Mouse (Mus musculus) heart, adult 2 months (tissue): Measurements from ENCODE around the gene Hist3h2a. TPM values are rescaled to one million over a fixed set of nuclear protein-coding genes. Genes with fewer than 3 reads are reported as not detected.

Experiments
- DNase-seq, 2 experiments: peaks; one replicate each; pipeline ENCODE4 v3.0.0; 2021
- H3K27ac ChIP-seq: fragments of 200-600 bp; 2 replicates; pipeline ENCODE4 v1.8.1; 2022
- H3K27me3 ChIP-seq: fragments of 200-500 bp; 2 replicates; pipeline ENCODE4 v1.6.1; 2012; ENCODE audit warnings: mild to moderate bottlenecking, low read length, inconsistent platforms, mixed read lengths; ENCODE audit not compliant: control insufficient read depth, insufficient read depth
- H3K36me3 ChIP-seq: fragments of 200-500 bp; 2 replicates; pipeline ENCODE4 v1.6.1; 2012; ENCODE audit warnings: low read length, inconsistent platforms; ENCODE audit not compliant: control insufficient read depth, insufficient read depth
- H3K4me1 ChIP-seq: fragments of 200-500 bp; 2 replicates; pipeline ENCODE4 v1.6.1; 2011; ENCODE audit warnings: low read length; ENCODE audit not compliant: control insufficient read depth, insufficient read depth
- H3K4me3 ChIP-seq: fragments of 200-600 bp; 2 replicates; pipeline ENCODE4 v1.8.1; 2022
- H3K79me2 ChIP-seq: fragments of 200-500 bp; replicated peaks from 2 replicates; pipeline ENCODE4 v1.6.1; 2012; ENCODE audit warnings: mild to moderate bottlenecking, inconsistent platforms, low read length, moderate library complexity, mixed read lengths; ENCODE audit not compliant: control insufficient read depth, insufficient read depth
- H3K9ac ChIP-seq: fragments of 200-500 bp; 2 replicates; pipeline ENCODE4 v1.6.1; 2012; ENCODE audit warnings: low read depth, mild to moderate bottlenecking, control low read depth, inconsistent platforms, low read length, mixed read lengths
- CTCF ChIP-seq: fragments of 200-600 bp; IDR thresholded peaks from 2 replicates; pipeline ENCODE4 v1.8.1; 2022; ENCODE audit warnings: antibody characterized with exemption, mild to moderate bottlenecking, moderate library complexity
- EP300 ChIP-seq: fragments of 200-500 bp; IDR thresholded peaks from 2 replicates; pipeline ENCODE4 v1.6.1; 2011; ENCODE audit warnings: low read depth, low read length, control low read depth; ENCODE audit not compliant: insufficient read depth
- POLR2A ChIP-seq: fragments of 200-500 bp; IDR thresholded peaks from 2 replicates; pipeline ENCODE4 v1.6.1; 2011; ENCODE audit warnings: mild to moderate bottlenecking, low read depth, low read length, control low read depth; ENCODE audit not compliant: insufficient read depth
- WGBS: fragments of 180-500 bp; shearing (Covaris S2); methylation state at CpG from one replicate; pipeline ENCODE4 v1.1.7; 2018; 5-methylcytosine and 5-hydroxymethylcytosine counted together
- intact Hi-C: fragments of 180-260 bp; cut with DNase I; formaldehyde crosslinking; loops from one replicate; pipeline ENCODE4 v1.15.1; 2025
- polyA plus RNA-seq: library from polyadenylated mRNA; depleted of rRNA; stranded (reverse); fragments of >200 nt; gene quantifications from 2 replicates; pipeline ENCODE4 v1.2.3, GENCODE M21; 2012
- total RNA-seq, 2 experiments: library from RNA; stranded (reverse); gene quantifications; 2 replicates each; pipeline ENCODE4 v1.2.3; 2021

Gene Hist3h2a
- total and polyA plus RNA-seq, 3 experiments, result 13.6 to 15.4 (median 14.0) TPM

GRCm38 (mm10) chr11:58993091-58993670, 38.7 kb downstream of the Hist3h2a start:
- Histone ChIP-seq H3K27me3 (no peaks in the 10 kb centered on the region), H3K36me3 (0 out of 2 replicates have a peak, but pooled peaks cover 2% of the 10 kb centered on the region), H3K4me1 (peaks cover 16% of the 10 kb centered on the region), H3K79me2 (no peaks in the 10 kb centered on the region), H3K4me3 (no peak overlapping the region), H3K9ac (no peak overlapping the region), H3K27ac (no peak overlapping the region)
- intact Hi-C loops, result no loop called here
- DNase-seq, result no peak
- TF ChIP-seq POLR2A (no peak; the same call in 1 of the 2 replicates), CTCF (no peak), EP300 (no peak)
- WGBS, result 58% methylated on average over 6 of the region's 6 CpGs

DNA sequence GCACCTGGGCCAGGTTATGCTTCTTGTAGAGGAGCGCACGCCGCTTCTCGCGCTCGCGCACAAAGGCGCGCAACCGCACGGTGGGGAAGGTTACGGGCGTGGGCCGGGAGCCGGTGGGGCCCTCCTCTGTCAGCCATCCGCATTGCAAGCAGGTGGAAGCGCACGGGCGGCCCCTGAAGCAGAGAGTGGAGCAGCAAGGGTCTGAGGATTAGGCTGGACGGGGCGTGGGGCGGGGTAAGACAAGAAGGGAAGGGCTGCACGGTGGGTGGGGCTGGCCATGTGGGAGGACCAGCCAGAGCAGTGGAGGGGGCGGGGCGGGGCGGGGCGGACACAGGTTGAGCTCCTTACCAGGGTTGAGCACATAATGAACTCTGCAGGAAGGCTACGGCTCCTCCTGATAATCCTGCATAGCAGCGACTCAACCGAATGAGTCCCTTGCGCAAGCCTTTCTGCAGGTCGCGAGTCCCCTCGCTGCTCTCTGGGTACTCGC, 39.9 kb downstream of the Hist3h2a start:
- WGBS, result 14% methylated on average over 35 of the region's 35 CpGs
- no peak overlapping the region for H3K4me3 ChIP-seq
- 0 out of 2 replicates have a peak, but pooled peaks have one; percentile 7 for TF ChIP-seq POLR2A
- TF ChIP-seq EP300, result no peak
- peak; percentile 26; the same call in 1 of the 2 replicates for TF ChIP-seq CTCF
- H3K9ac ChIP-seq, result 0 out of 2 replicates have a peak overlapping the region, but pooled peaks have one; percentile 4
- H3K79me2 ChIP-seq, result no peaks in the 10 kb centered on the region
- H3K36me3 ChIP-seq, result 0 out of 2 replicates have a peak, but pooled peaks cover 2% of the 10 kb centered on the region
- no peak overlapping the region for H3K27ac ChIP-seq
- no peaks in the 10 kb centered on the region for H3K27me3 ChIP-seq
- peak in 1 of 2 experiments; percentile 36 for DNase-seq
- peaks cover 16% of the 10 kb centered on the region for H3K4me1 ChIP-seq
- intact Hi-C loops, result no loop called here

GRCm38 (mm10) chr11:58995061-58995806, 40.7 kb downstream of the Hist3h2a start:
- intact Hi-C loops, result no loop called here
- H3K27ac ChIP-seq, result no peak overlapping the region; the same call in 1 of the 2 replicates
- H3K27me3 ChIP-seq, result no peaks in the 10 kb centered on the region
- H3K4me1 ChIP-seq, result peaks cover 16% of the 10 kb centered on the region
- 62% methylated on average over 9 of the region's 9 CpGs for WGBS
- no peak for DNase-seq
- H3K4me3 ChIP-seq, result no peak overlapping the region
- no peaks in the 10 kb centered on the region for H3K79me2 ChIP-seq
- H3K36me3 ChIP-seq, result 0 out of 2 replicates have a peak, but pooled peaks cover 2% of the 10 kb centered on the region
- H3K9ac ChIP-seq, result no peak overlapping the region; the same call in 1 of the 2 replicates
- TF ChIP-seq EP300, result no peak
- TF ChIP-seq CTCF, result no peak
- no peak for TF ChIP-seq POLR2A

GRCm38 (mm10) chr11:58995807-58996370, 41.4 kb downstream of the Hist3h2a start:
- H3K4me3 ChIP-seq, result no peak overlapping the region
- TF ChIP-seq CTCF, result peak; percentile 51
- no peak for TF ChIP-seq POLR2A
- intact Hi-C loops, result loop anchor here (2.0 kb wide), 1 partner anchor 17 kb away; the partner anchor contains the start of gene Trim11
- 19% methylated on average over 12 of the region's 12 CpGs for WGBS
- peaks cover 16% of the 10 kb centered on the region for H3K4me1 ChIP-seq
- H3K27me3 ChIP-seq, result no peaks in the 10 kb centered on the region
- no peaks in the 10 kb centered on the region for H3K79me2 ChIP-seq
- H3K36me3 ChIP-seq, result 0 out of 2 replicates have a peak, but pooled peaks cover 2% of the 10 kb centered on the region
- H3K27ac ChIP-seq, result no peak overlapping the region; the same call in 1 of the 2 replicates
- H3K9ac ChIP-seq, result no peak overlapping the region; the same call in 1 of the 2 replicates
- no peak for DNase-seq

- Histone ChIP-seq H3K27me3 (no peaks in the 10 kb centered on the region), H3K27ac (peak overlapping the region; percentile 89), H3K4me3 (no peak overlapping the region), H3K79me2 (no peaks in the 10 kb centered on the region), H3K9ac (no peak overlapping the region), H3K4me1 (peaks cover 12% of the 10 kb centered on the region), H3K36me3 (0 out of 2 replicates have a peak, but pooled peaks cover 2% of the 10 kb centered on the region)
- TF ChIP-seq POLR2A (no peak), CTCF (no peak), EP300 (0 out of 2 replicates have a peak, but pooled peaks have one; percentile 27)
- intact Hi-C loops, result loop anchor here (2.0 kb wide), 1 partner anchor 19 kb away; the partner anchor contains the start of gene Trim11
- peak in 1 of 2 experiments; percentile 19 for DNase-seq
- 29% methylated on average over 5 of the region's 5 CpGs for WGBS
Measured at GRCm38 (mm10) chr11:58997541-58997940, 43.1 kb downstream of the Hist3h2a start.

DNA sequence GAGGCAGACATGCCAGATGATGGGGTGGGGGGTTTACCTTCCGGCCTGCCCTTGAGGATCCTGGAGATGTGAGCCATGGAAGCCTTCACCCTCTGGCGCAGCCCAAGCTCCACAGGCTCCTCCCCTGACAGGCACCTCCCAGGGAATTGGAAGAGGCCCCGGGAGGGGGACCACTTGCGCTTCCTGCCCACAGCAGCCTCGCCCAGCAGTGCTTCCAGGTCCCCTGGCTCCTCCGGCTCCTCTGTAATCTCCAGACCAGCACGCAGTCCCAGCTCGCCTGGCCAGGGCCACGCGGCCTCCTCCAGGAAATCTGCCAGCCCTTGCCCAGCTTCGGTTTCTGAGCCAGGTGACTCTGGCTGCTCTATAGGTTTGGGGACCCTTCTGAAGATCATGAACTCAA, 44.7 kb downstream of the Hist3h2a start:
- 7% methylated on average over 11 of the region's 11 CpGs for WGBS
- Histone ChIP-seq H3K79me2 (no peaks in the 10 kb centered on the region), H3K36me3 (0 out of 2 replicates have a peak, but pooled peaks cover 2% of the 10 kb centered on the region), H3K4me1 (peaks cover 12% of the 10 kb centered on the region), H3K4me3 (peak overlapping the region; percentile 46), H3K27ac (peak overlapping the region; percentile 89), H3K9ac (peak overlapping the region; percentile 63), H3K27me3 (no peaks in the 10 kb centered on the region)
- TF ChIP-seq EP300, result peak; percentile 71
- peak; percentile 81 for TF ChIP-seq POLR2A
- 0 out of 2 replicates have a peak, but pooled peaks have one; percentile 2 for TF ChIP-seq CTCF
- intact Hi-C loops, result no loop called here
- peak; percentile 77 to 87 for DNase-seq
